Mouse (Mus musculus) heart, embryonic 16.5 days (tissue): ENCODE results near the gene Tmem203. TPM values are rescaled to one million over a fixed set of nuclear protein-coding genes. Genes with fewer than 3 reads are reported as not detected.

Source experiments
- ATAC-seq: fragments of 200-750 bp; cut with Nextera tagmentation; replicated peaks from 2 replicates; pipeline ENCODE4 v1.8.0; 2017; ENCODE audit warnings: moderate number of reproducible peaks; ENCODE audit not compliant: insufficient read depth, low FRiP score; ENCODE audit errors: extremely low read depth
- H3K27ac ChIP-seq: fragments of 300-500 bp; sonication (generic); 2 replicates; pipeline ENCODE4 v1.5.1; 2014; ENCODE audit warnings: mild to moderate bottlenecking, low read length, control low read depth, moderate library complexity
- H3K27me3 ChIP-seq: fragments of 300-500 bp; sonication (generic); 2 replicates; pipeline ENCODE4 v1.6.1; 2014; ENCODE audit warnings: low read length, mixed read lengths; ENCODE audit not compliant: control insufficient read depth, insufficient read depth
- H3K36me3 ChIP-seq: fragments of 300-500 bp; sonication (generic); 2 replicates; pipeline ENCODE4 v1.6.1; 2014; ENCODE audit not compliant: control insufficient read depth, insufficient read depth
- H3K4me1 ChIP-seq: fragments of 300-500 bp; sonication (generic); 2 replicates; pipeline ENCODE4 v1.6.1; 2014; ENCODE audit warnings: low read length, mixed read lengths; ENCODE audit not compliant: control insufficient read depth, insufficient read depth
- H3K4me2 ChIP-seq: fragments of 300-500 bp; sonication (generic); 2 replicates; pipeline ENCODE4 v1.6.1; 2014; ENCODE audit warnings: low read depth, mild to moderate bottlenecking, control low read depth, low read length
- H3K4me3 ChIP-seq: fragments of 300-500 bp; sonication (generic); 2 replicates; pipeline ENCODE4 v1.5.1; 2014; ENCODE audit warnings: mild to moderate bottlenecking, control low read depth, low read length
- H3K9ac ChIP-seq: fragments of 300-500 bp; sonication (generic); 2 replicates; pipeline ENCODE4 v1.6.1; 2014; ENCODE audit warnings: low read length, control low read depth
- H3K9me3 ChIP-seq: fragments of 300-500 bp; sonication (generic); replicated peaks from 2 replicates; pipeline ENCODE4 v1.6.1; 2016; ENCODE audit warnings: low read length; ENCODE audit not compliant: control insufficient read depth
- WGBS: fragments of 180-500 bp; shearing (Covaris S2); extraction: QIAGEN DNeasy Blood & Tissue Kit; methylation state at CpG from one replicate; pipeline ENCODE4 v1.1.7; 2014; 5-methylcytosine and 5-hydroxymethylcytosine counted together
- polyA plus RNA-seq: library from polyadenylated mRNA; unstranded; fragments of >200 nt; fragmentation: Nextera tagmentation; extraction: Ambion mirVana; gene quantifications from 2 replicates; pipeline ENCODE4 v1.2.1, GENCODE M21; 2015

Tmem203 gene
- 15.1 and 16.4 TPM in 2 replicates for polyA plus RNA-seq

DNA sequence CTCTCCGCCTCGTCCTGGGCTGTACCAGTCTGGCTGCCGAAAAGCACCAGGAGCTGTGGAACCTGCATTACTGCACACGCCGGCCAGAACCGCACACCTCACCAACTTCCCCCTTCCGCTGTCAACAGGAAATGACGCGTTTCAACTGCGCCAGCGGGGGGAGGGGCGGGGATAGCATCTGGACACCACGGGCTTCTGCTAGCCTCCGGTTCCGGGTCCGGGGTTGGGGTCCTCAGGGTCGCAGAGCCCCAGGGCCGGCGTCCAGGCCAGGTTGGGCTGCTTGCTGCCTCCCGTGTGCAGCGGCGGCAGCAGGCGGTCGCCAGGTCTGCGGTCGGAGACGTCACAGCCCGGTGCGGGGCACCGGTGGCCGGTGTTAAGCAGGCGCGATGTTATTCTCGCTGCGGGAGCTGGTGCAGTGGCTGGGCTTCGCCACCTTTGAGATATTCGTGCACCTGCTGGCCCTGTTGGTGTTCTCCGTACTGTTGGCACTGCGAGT is at the start of gene Tmem203:
Gene Tmem203 (plus strand): TSS at position 156 of the 496 bp plus-strand sequence.
- H3K4me2 ChIP-seq: peak within 1 kb of the TSS; percentile 97
- under 1% methylated on average over 39 of the region's 39 CpGs for WGBS
- H3K36me3 ChIP-seq: peaks cover 6% of the 10 kb centered on the region; the same call in 1 of the 2 replicates
- peak within 1 kb of the TSS; percentile 68 for H3K27ac ChIP-seq
- H3K9ac ChIP-seq: peak within 1 kb of the TSS; percentile 87
- H3K9me3 ChIP-seq: no peaks in the 10 kb centered on the region
- peak; percentile 80 for ATAC-seq
- peaks cover 13% of the 10 kb centered on the region for H3K4me1 ChIP-seq
- peak within 1 kb of the TSS; percentile 100 for H3K4me3 ChIP-seq
- H3K27me3 ChIP-seq: no peaks in the 10 kb centered on the region

DNA sequence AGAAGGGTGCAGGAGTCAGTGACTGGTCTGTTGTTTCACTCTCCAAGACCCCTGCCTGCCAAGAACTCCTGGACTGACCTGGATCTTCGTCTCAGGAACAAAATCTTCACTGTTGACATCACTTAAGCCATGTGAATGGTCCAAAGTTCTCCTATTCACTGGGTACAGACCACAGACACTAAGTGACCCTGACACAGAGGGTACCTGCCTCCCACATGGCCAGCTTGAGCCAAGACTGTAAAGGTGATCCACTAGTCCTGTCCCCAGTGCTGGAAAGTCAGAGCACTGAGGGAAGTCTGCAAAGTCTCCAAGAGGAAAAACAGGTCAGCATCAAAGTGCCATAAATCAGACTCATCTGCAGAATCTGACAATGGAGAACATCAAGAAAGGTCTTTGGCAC is 47.6 kb upstream of the Tmem203 start:
- no peaks in the 10 kb centered on the region for H3K27me3 ChIP-seq
- H3K9ac ChIP-seq: no peak overlapping the region
- H3K4me1 ChIP-seq: peaks cover 10% of the 10 kb centered on the region
- no peak overlapping the region for H3K27ac ChIP-seq
- no peaks in the 10 kb centered on the region for H3K9me3 ChIP-seq
- no peak overlapping the region for H3K4me3 ChIP-seq
- H3K36me3 ChIP-seq: peaks cover 27% of the 10 kb centered on the region
- WGBS: 82% methylated on average over 1 of the region's 1 CpGs
- H3K4me2 ChIP-seq: no peak overlapping the region
- ATAC-seq: no peak

DNA sequence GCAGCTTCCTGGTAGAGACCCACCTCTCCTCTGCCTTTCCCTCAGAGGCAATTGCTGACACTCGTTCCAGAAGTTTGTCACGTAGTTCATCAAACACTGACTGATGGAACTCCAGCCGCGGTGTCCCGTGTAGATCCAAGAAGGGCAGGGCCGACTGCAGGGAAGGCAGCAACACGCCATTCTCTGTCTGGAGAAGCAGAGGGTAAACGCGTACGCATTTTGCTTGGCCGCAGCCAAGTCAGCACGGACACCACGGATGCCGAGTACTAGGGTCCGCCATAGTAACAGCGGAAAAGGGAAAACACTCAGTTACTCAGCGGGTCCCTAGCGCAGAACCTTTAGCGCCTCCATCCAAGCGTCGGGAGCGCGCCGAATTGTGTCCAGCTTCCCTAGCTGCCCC is 44.6 kb upstream of the Tmem203 start:
- peak overlapping the region; percentile 91 for H3K27ac ChIP-seq
- no peak for ATAC-seq
- peak overlapping the region; percentile 94 for H3K9ac ChIP-seq
- 1% methylated on average over 24 of the region's 24 CpGs for WGBS
- peak overlapping the region; percentile 94 for H3K4me3 ChIP-seq
- peaks cover 10% of the 10 kb centered on the region for H3K4me1 ChIP-seq
- peaks cover 7% of the 10 kb centered on the region for H3K36me3 ChIP-seq
- H3K27me3 ChIP-seq: no peaks in the 10 kb centered on the region
- no peaks in the 10 kb centered on the region for H3K9me3 ChIP-seq
- peak overlapping the region; percentile 96 for H3K4me2 ChIP-seq

DNA sequence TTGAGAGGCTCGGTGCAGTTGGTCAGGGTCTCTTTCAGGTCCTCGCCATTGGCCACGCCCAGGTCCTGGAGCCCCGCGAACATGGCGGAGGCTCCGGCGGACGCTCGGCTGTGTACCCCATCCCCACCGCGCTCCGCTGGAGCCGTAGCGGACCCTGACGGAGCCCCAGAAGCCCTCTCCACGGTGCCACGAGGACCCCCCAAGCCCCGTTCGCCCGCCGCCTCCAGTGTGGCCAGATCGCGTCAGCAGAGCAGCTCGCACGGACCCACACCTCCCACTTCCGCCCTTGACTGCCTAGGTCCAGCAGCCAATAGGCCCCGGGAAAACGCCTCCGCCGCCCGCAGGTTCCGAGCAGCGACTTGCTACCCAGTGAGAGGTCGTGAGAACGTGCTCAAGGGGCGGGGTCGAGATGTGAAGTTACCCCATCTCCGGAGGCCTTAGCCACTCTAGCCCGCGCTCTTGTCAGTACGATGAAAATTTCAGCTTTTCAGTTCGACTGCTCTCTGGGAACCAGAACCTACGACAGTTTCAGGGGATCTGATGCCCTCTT is 44.0 kb upstream of the Tmem203 start, which contains the start of gene Nelfb:
Gene Nelfb (minus strand): TSS at position 369 of the 550 bp plus-strand sequence.
- H3K27me3 ChIP-seq: no peaks in the 10 kb centered on the region
- H3K9ac ChIP-seq: peak within 1 kb of the TSS; percentile 94
- peak within 1 kb of the TSS; percentile 91 for H3K27ac ChIP-seq
- WGBS: under 1% methylated on average over 44 of the region's 44 CpGs
- no peaks in the 10 kb centered on the region for H3K9me3 ChIP-seq
- ATAC-seq: peak; percentile 97
- peaks cover 10% of the 10 kb centered on the region for H3K4me1 ChIP-seq
- H3K4me3 ChIP-seq: peak within 1 kb of the TSS; percentile 94
- H3K36me3 ChIP-seq: peaks cover 2% of the 10 kb centered on the region
- H3K4me2 ChIP-seq: peak within 1 kb of the TSS; percentile 96

DNA sequence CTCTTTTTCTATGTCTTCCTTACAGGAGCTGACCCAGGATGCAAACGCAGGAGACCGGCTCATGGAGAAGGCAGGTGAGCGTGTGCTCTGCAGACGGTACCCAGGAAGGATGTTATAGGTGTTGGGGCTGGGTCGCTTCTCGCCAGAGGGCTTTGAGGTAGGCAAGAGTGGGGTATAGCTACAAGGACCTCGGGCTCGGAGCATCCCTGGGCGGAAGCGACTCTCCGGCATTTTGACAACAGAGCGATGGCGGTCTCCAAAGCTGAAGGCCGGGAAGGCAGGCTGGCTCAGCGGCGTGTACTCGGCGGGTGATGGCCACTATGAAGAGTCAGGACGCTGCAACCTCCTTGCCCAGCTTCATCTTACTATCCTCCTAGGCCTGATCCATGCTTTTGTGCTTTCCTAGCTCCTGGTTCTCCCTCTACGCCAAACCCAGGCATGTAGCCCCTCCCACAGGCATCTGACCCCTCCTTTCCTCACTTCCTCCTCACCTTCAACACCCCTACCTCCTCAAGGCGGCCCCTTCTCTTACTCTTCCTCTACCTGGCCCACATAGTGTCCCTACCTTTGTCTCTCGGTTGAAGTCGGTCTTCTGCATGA is 41.9 kb upstream of the Tmem203 start:
- Histone ChIP-seq H3K4me1 (peaks cover 10% of the 10 kb centered on the region), H3K9me3 (no peaks in the 10 kb centered on the region), H3K27me3 (no peaks in the 10 kb centered on the region), H3K4me2 (no peak overlapping the region), H3K36me3 (no peaks in the 10 kb centered on the region), H3K27ac (no peak overlapping the region), H3K9ac (no peak overlapping the region), H3K4me3 (no peak overlapping the region)
- no peak for ATAC-seq
- 63% methylated on average over 23 of the region's 23 CpGs for WGBS

DNA sequence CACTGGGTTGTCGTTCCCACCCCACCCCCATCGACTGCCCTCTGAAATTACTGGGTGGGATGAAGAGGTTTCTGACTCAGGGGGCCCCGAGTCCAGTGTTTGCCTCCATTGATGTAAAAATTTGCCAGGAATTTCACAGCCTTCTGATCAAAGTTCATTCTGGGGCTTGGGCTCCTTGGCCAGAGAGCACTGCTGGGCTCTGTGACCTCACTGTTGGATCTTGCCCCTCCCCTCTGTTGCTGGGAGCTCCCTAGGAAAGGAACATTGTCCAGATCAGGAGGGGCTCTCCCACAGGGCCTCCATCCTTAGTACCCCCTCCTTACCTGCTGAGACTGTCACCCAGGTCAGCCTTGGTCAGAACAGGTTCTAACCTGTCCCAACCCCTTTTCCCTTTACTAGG is 40.8 kb upstream of the Tmem203 start, which contains the start of gene Stpg3:
Gene Stpg3 (minus strand): TSS at position 194 of the 400 bp plus-strand sequence.
- H3K4me1 ChIP-seq: peaks cover 10% of the 10 kb centered on the region
- no peaks in the 10 kb centered on the region for H3K9me3 ChIP-seq
- no peak within 1 kb of the TSS for H3K27ac ChIP-seq
- ATAC-seq: no peak
- H3K4me3 ChIP-seq: no peak within 1 kb of the TSS
- H3K36me3 ChIP-seq: no peaks in the 10 kb centered on the region
- no peak within 1 kb of the TSS for H3K9ac ChIP-seq
- H3K4me2 ChIP-seq: no peak within 1 kb of the TSS
- WGBS: 72% methylated on average over 3 of the region's 3 CpGs
- H3K27me3 ChIP-seq: no peaks in the 10 kb centered on the region

DNA sequence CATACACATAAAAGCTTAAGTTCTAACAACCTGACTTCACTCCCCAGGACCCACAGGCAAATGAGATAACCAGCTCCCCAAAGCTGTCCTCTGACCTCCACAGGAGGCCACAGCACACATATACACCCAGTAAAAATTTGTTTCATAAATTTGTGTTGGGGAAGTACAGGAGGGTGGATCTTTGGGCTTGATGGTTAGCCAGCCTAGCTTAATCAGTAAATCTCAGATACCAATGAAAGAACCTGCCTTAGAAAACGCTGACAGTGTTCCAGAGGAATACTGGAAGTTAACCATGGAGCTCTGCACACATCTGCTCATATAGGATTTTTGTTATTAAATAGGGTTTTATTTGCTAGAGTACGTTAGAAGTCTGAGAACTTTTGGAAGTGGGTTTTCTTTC is 37.6 kb upstream of the Tmem203 start:
- Histone ChIP-seq H3K4me1 (no peaks in the 10 kb centered on the region), H3K4me3 (no peak overlapping the region), H3K4me2 (no peak overlapping the region), H3K36me3 (peaks cover 5% of the 10 kb centered on the region; the same call in 1 of the 2 replicates), H3K27ac (no peak overlapping the region), H3K9ac (no peak overlapping the region), H3K27me3 (no peaks in the 10 kb centered on the region), H3K9me3 (no peaks in the 10 kb centered on the region)
- no peak for ATAC-seq
- WGBS: 57% methylated on average over 2 of the region's 2 CpGs

DNA sequence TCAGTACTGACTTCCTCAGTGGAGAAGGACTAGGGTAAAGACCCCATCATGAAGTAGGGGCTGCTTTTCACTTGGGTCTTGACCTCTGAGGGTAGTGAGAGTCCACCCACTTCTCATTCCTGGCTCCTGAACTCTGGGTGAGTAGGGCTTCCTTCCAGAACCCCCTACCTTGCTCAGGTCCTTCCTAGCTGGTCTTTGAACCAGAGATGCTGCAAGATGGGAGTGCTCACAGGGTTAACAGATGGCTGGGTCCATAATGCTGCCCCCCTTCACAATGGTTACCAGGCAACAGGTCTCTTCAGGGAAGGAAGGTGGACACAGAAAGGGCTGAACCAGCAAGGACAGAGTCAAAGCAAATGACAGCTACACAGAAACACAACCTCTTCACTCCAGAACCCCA is 36.8 kb upstream of the Tmem203 start, which contains the start of gene Fam166a:
Gene Fam166a (plus strand): TSS at position 301 of the 400 bp plus-strand sequence.
- Histone ChIP-seq H3K9ac (no peak within 1 kb of the TSS), H3K4me1 (peaks cover 4% of the 10 kb centered on the region), H3K4me3 (no peak within 1 kb of the TSS), H3K27me3 (no peaks in the 10 kb centered on the region), H3K27ac (no peak within 1 kb of the TSS), H3K9me3 (no peaks in the 10 kb centered on the region), H3K4me2 (no peak within 1 kb of the TSS), H3K36me3 (peaks cover 7% of the 10 kb centered on the region; the same call in 1 of the 2 replicates)
- ATAC-seq: no peak

DNA sequence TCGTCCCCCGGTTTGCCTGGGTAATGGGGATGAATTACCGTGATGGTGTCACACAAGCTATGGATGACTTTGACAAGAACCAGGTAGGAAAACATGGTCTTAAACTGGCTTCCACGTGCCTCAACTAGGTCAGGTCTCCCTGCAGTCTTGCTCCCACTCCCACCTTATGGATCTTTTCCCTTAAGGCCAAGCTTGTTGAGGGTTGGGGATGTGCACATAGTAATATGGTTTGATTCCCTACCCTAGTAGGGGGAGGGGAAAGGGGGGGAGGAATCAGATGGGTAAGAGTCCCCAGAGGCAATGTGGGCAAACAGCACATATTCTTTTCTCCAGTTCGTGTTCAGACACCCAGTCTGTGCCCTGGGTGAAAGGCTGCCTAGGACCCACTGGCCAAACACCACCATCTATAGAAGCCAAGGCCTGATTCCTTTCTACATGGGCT is 33.9 kb upstream of the Tmem203 start:
- no peak overlapping the region for H3K27ac ChIP-seq
- WGBS: 70% methylated on average over 5 of the region's 5 CpGs
- ATAC-seq: no peak

More for the DNA sequence above, 33.9 kb upstream of the Tmem203 start:
- H3K9me3 ChIP-seq: no peaks in the 10 kb centered on the region
- H3K4me2 ChIP-seq: no peak overlapping the region
- H3K4me3 ChIP-seq: no peak overlapping the region
- no peaks in the 10 kb centered on the region for H3K27me3 ChIP-seq
- H3K36me3 ChIP-seq: peaks cover 7% of the 10 kb centered on the region; the same call in 1 of the 2 replicates
- H3K9ac ChIP-seq: no peak overlapping the region
- peaks cover 12% of the 10 kb centered on the region for H3K4me1 ChIP-seq
